Comparison of ENCODE assay signal across 25 mouse cellular contexts in the genomic region with DNA sequence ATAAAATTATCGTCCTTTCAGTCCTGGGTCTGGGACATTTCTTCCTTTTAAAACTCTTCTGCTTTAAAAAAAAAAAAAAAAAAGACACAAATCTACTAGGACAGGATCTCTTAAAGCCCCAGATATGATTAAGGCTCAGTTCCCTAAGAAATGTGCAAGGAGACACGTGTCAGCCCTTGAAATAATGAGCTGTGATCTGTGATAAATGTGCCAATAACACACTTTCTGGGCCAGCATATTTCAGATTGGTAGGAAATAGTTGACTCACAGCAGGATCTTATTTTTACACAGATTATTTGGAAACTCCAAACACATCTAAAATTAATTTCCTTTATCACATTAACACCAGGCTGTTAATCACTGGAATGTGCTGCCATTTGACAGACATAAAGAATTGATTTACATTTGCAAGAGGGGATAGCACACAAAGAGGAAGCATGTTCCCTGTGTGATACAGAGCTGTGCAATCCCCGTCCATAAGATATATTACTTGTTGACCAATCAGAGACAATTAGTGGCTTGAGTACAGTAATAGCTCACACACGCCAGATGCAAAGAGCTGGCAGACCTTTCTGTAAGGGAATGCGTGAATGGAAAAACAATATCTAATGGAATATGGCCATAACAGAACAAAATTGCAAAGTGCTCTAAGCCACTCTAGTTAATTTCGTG.
DNase-seq lines count a peak whose midpoint lies in the region; ATAC-seq and TF ChIP-seq lines count a peak whose summit lies in the region.
"Had no signal": no experiment of that assay in that cellular context is flagged by ENCODE, and none has a peak within 500 bp of the region (broad histone marks: within the 10 kb centered on the region; RNA-seq: fewer than 3 reads in every experiment).

No protein-coding gene starts in this region.

- H3K9ac ChIP-seq in forebrain, embryonic 16.5 days (replicated peaks; ENCODE audit: low read depth, low read length): no peak overlapping the region
- H3K9ac ChIP-seq in forebrain, postnatal 0 days: no peak overlapping the region
- H3K9ac ChIP-seq in lung, embryonic 16.5 days (ENCODE audit: low read length): no peak overlapping the region
- H3K9ac ChIP-seq in limb, embryonic 14.5 days (ENCODE audit: low read depth, low read length, severe bottlenecking): no peak overlapping the region
- no peak overlapping the region for H3K9ac ChIP-seq in neural tube, embryonic 14.5 days (replicated peaks; ENCODE audit: low read depth, low read length)
- H3K9ac ChIP-seq: embryonic facial prominence, embryonic 13.5 days; liver, embryonic 14.5 days had no signal

- H3K4me2 ChIP-seq in forebrain, embryonic 16.5 days (ENCODE audit: low read length): no peak overlapping the region
- H3K4me2 ChIP-seq in forebrain, postnatal 0 days (ENCODE audit: low read depth): no peak overlapping the region
- no peak overlapping the region for H3K4me2 ChIP-seq in lung, embryonic 16.5 days (ENCODE audit: low read depth, low read length)
- H3K4me2 ChIP-seq in limb, embryonic 14.5 days (replicated peaks; ENCODE audit: low read depth, low read length, severe bottlenecking): no peak overlapping the region
- no peak overlapping the region for H3K4me2 ChIP-seq in neural tube, embryonic 14.5 days (ENCODE audit: low read depth, low read length)
- H3K4me2 ChIP-seq: embryonic facial prominence, embryonic 13.5 days had no signal

- TF ChIP-seq POLR2A in limb, embryonic 14.5 days (IDR thresholded peaks at IDR 0.05; ENCODE audit: borderline replicate concordance, extremely low read depth, insufficient read depth, insufficient read length): no peak

- H3K27me3 ChIP-seq in forebrain, embryonic 16.5 days (replicated peaks; ENCODE audit: control insufficient read depth, insufficient read depth, low read length): no peaks in the 10 kb centered on the region
- no peaks in the 10 kb centered on the region for H3K27me3 ChIP-seq in forebrain, postnatal 0 days (ENCODE audit: insufficient read depth, low read length)
- H3K27me3 ChIP-seq in lung, embryonic 16.5 days (ENCODE audit: control insufficient read depth, insufficient read depth, low read depth, low read length): peaks cover 2% of the 10 kb centered on the region; the same call in 1 of the 2 replicates
- no peaks in the 10 kb centered on the region for H3K27me3 ChIP-seq in limb, embryonic 14.5 days (ENCODE audit: control insufficient read depth, insufficient read depth, low read length)
- H3K27me3 ChIP-seq in neural tube, embryonic 14.5 days (ENCODE audit: control insufficient read depth, insufficient read depth, low read length): no peaks in the 10 kb centered on the region
- H3K27me3 ChIP-seq: embryonic facial prominence, embryonic 13.5 days had no signal

- H3K9me3 ChIP-seq in forebrain, embryonic 16.5 days (ENCODE audit: control insufficient read depth, low read length): no peaks in the 10 kb centered on the region
- H3K9me3 ChIP-seq in forebrain, postnatal 0 days (ENCODE audit: low read length): no peaks in the 10 kb centered on the region
- peaks cover 3% of the 10 kb centered on the region; the same call in 1 of the 2 replicates for H3K9me3 ChIP-seq in lung, embryonic 16.5 days (ENCODE audit: control insufficient read depth, low read length)
- no peaks in the 10 kb centered on the region for H3K9me3 ChIP-seq in limb, embryonic 14.5 days (ENCODE audit: control insufficient read depth, low read length)
- H3K9me3 ChIP-seq in neural tube, embryonic 14.5 days (ENCODE audit: control insufficient read depth, low read length): no peaks in the 10 kb centered on the region
- H3K9me3 ChIP-seq: embryonic facial prominence, embryonic 13.5 days; forebrain, embryonic 10.5 days had no signal

- H3K36me3 ChIP-seq in forebrain, embryonic 16.5 days (ENCODE audit: control insufficient read depth, insufficient read depth): no peaks in the 10 kb centered on the region
- no peaks in the 10 kb centered on the region for H3K36me3 ChIP-seq in forebrain, postnatal 0 days (ENCODE audit: insufficient read depth)
- H3K36me3 ChIP-seq in lung, embryonic 16.5 days (ENCODE audit: control insufficient read depth, insufficient read depth, low read length): no peaks in the 10 kb centered on the region
- H3K36me3 ChIP-seq in limb, embryonic 14.5 days (ENCODE audit: control insufficient read depth, insufficient read depth, low read length): no peaks in the 10 kb centered on the region
- H3K36me3 ChIP-seq in neural tube, embryonic 14.5 days (ENCODE audit: control insufficient read depth, insufficient read depth, low read length): no peaks in the 10 kb centered on the region
- H3K36me3 ChIP-seq: embryonic facial prominence, embryonic 13.5 days; forebrain, embryonic 10.5 days; G1E had no signal

- peak; percentile 21; the same call in 1 of the 2 replicates for ATAC-seq in forebrain, embryonic 16.5 days
- no peak for ATAC-seq in forebrain, postnatal 0 days
- peak; percentile 93 for ATAC-seq in lung, embryonic 16.5 days (ENCODE audit: low read depth)
- no peak for ATAC-seq in limb, embryonic 14.5 days (ENCODE audit: low FRiP score, low read depth)
- peak; percentile 64; the same call in 1 of the 2 replicates for ATAC-seq in neural tube, embryonic 14.5 days (ENCODE audit: low read depth)
- no peak for ATAC-seq in activated CD4-positive, CD25-positive, alpha-beta regulatory T cell, adult 4 months
- ATAC-seq: hindbrain, embryonic 16.5 days had no signal

- TF ChIP-seq CTCF in forebrain, postnatal 0 days (IDR thresholded peaks at IDR 0.05; ENCODE audit: low read depth): no peak

- WGBS in forebrain, embryonic 16.5 days: 49% methylated on average over 6 of the region's 6 CpGs
- WGBS in forebrain, postnatal 0 days: 52% methylated on average over 6 of the region's 6 CpGs
- 30% methylated on average over 6 of the region's 6 CpGs for WGBS in lung, embryonic 16.5 days
- 36% methylated on average over 6 of the region's 6 CpGs for WGBS in limb, embryonic 14.5 days
- WGBS in neural tube, embryonic 14.5 days: 45% methylated on average over 6 of the region's 6 CpGs

- H3K27ac ChIP-seq in forebrain, embryonic 16.5 days (ENCODE audit: low read length): no peak overlapping the region
- no peak overlapping the region for H3K27ac ChIP-seq in forebrain, postnatal 0 days (ENCODE audit: low read depth, low read length)
- no peak overlapping the region for H3K27ac ChIP-seq in lung, embryonic 16.5 days (ENCODE audit: low read length)
- H3K27ac ChIP-seq in limb, embryonic 14.5 days (replicated peaks; ENCODE audit: low read depth, low read length): no peak overlapping the region
- no peak overlapping the region for H3K27ac ChIP-seq in neural tube, embryonic 14.5 days (ENCODE audit: low read depth, low read length)
- H3K27ac ChIP-seq: embryonic facial prominence, embryonic 13.5 days; forebrain, embryonic 10.5 days; gastrocnemius, adult 2 months; liver, embryonic 14.5 days had no signal

- no peak overlapping the region for H3K4me3 ChIP-seq in forebrain, embryonic 16.5 days (replicated peaks; ENCODE audit: low read length)
- H3K4me3 ChIP-seq in forebrain, postnatal 0 days (ENCODE audit: low read depth, low read length): no peak overlapping the region
- no peak overlapping the region for H3K4me3 ChIP-seq in lung, embryonic 16.5 days (ENCODE audit: low read length)
- H3K4me3 ChIP-seq in limb, embryonic 14.5 days (replicated peaks; ENCODE audit: low read length): no peak overlapping the region
- H3K4me3 ChIP-seq in neural tube, embryonic 14.5 days (ENCODE audit: low read depth, low read length): no peak overlapping the region
- H3K4me3 ChIP-seq: embryonic facial prominence, embryonic 13.5 days; forebrain, embryonic 10.5 days; gastrocnemius, adult 2 months had no signal

- no peak for DNase-seq in forebrain, postnatal 0 days
- no peak for DNase-seq in lung, postnatal 14 days
- peak; percentile 33 for DNase-seq in limb, embryonic 14.5 days (ENCODE audit: low spot score)
- no peak for DNase-seq in urinary bladder, postnatal 36 days (ENCODE audit: low spot score in 2 of 2)
- DNase-seq: adrenal gland, postnatal 10 days; cerebellum, adult 11 months; cerebellum, adult 9-11 months; gastrocnemius, adult 2 months; gastrocnemius, postnatal 36 days; heart, postnatal 14 days; kidney, adult 2 months; kidney, postnatal 36 days; liver; midbrain, embryonic 14.5 days; retina, postnatal 1 day; right cerebral cortex, postnatal 14 days had no signal

- 0 out of 2 replicates have a peak, but pooled peaks cover 2% of the 10 kb centered on the region for H3K4me1 ChIP-seq in forebrain, embryonic 16.5 days (replicated peaks; ENCODE audit: control insufficient read depth, insufficient read depth, low read length)
- no peaks in the 10 kb centered on the region for H3K4me1 ChIP-seq in forebrain, postnatal 0 days (ENCODE audit: insufficient read depth)
- no peaks in the 10 kb centered on the region; the same call in none of the 2 replicates for H3K4me1 ChIP-seq in lung, embryonic 16.5 days (replicated peaks; ENCODE audit: control insufficient read depth, insufficient read depth, low read length)
- no peaks in the 10 kb centered on the region for H3K4me1 ChIP-seq in limb, embryonic 14.5 days (ENCODE audit: control insufficient read depth, insufficient read depth, low read length)
- peaks cover 4% of the 10 kb centered on the region; the same call in 1 of the 2 replicates for H3K4me1 ChIP-seq in neural tube, embryonic 14.5 days (ENCODE audit: control insufficient read depth, insufficient read depth, low read length)

Comparison
In these comparisons a context has a peak if more than half of its experiments do, and no peak if none do; other contexts are left out.
1. ATAC-seq: peak in forebrain, embryonic 16.5 days (single experiment), lung, embryonic 16.5 days (single experiment) and neural tube, embryonic 14.5 days (single experiment); none in forebrain, postnatal 0 days (single experiment), limb, embryonic 14.5 days (single experiment) and activated CD4-positive, CD25-positive, alpha-beta regulatory T cell, adult 4 months (single experiment).